Mouse (Mus musculus) left cerebral cortex, adult 11 months (tissue): ENCODE data around the gene Il11ra2.
"Not testable (repeated sequence)": the region's sequence is repeated elsewhere in the genome, so short reads cannot be mapped to it uniquely, and the experiment has no call there.

Experiments used
- DNase-seq: peaks from one replicate; pipeline ENCODE4 v3.0.0; 2022; ENCODE audit warnings: low spot score

Gene Il11ra2

DNA sequence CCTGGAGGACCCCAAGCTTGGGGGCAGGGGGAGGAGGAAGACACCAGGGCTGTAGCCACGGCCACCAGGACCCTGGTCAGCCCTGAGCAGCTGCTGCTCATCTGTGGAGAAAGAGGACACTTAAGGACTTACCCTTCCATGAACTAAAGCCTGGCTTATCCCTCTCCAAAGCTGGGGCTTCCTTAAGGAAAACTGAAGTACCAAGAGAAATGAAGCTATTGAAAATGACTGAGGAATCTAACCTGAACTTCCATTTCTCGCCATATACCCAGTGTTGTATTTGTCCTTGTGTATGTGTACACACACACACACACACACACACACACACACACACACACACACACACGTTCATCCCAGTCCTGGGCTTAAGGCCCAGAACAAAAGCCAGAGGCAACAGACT lies at the start of gene Il11ra2:
Gene Il11ra2, minus strand, starts transcription at position 101 of the 400 bp plus-strand sequence.
- not testable (repeated sequence) for DNase-seq

DNA sequence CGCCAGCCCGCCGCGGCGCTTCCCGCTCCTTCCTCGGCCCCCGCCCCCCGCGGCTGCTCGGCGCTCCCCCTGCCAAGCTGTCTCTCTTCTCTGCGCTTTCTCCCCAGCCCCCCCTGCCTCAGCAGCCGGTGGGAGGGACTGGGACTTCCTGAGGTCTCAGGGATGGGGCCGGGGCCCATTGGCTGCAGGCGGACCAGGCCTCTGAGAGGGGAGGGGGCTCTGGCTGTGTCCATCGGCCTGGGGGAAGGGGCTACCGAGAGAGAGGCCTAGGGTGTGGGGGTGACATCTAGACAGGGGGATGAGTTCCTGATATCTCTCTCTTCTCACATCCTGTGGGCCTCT lies 20.5 kb upstream of the Il11ra2 start:
- not testable (repeated sequence) for DNase-seq

GRCm38 (mm10) chr4:42681473-42682182 lies 19.9 kb upstream of the Il11ra2 start:
- DNase-seq = not testable (repeated sequence)

DNA sequence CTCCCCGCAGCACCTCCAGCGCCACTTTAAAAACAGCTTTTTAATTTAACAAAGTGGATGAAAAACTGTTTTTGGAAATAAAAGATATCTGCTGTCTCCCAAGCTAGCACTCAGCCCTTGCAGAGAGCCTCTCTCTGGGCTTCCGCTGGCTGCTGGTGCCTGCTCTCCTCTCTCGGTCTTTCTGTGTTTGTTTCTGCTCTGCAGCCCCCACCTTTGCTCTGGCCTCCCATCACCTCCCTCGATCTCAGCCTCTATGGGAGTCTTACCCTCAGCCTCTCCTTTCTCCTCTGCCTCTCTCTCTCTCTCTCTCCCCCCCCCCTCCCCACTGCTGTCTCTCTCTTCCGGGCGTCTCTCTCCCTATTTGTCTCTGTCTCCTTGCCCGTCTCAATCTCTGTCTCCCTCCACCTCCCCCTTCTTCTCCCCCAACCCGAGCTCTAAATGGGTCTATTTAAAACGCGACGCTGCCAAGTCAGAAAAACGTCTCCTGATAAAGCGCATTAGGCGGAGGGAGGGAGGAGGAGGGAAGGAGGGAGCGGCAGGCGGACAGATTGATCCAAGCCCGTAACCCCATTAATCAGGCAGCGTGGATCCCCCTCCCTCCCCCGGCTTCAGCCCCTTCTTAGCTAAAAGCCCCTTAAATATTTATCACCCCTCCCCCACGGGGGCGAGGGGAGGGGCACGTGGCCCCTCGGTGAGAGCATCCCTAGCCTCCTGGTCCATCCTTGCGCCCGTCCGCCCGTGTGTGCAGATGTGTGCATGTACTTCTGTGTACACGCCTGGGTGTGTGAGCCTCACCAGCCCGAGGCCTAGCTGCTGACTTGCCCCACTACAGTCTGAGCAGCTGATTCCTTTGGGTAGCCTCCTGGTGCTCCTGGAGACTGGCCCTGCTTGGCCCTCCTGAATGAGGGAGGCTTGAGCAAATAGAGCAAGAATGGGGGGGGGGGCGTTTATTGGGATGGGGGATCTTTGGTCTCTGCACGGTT lies 19.0 kb upstream of the Il11ra2 start:
- DNase-seq = not testable (repeated sequence)

DNA sequence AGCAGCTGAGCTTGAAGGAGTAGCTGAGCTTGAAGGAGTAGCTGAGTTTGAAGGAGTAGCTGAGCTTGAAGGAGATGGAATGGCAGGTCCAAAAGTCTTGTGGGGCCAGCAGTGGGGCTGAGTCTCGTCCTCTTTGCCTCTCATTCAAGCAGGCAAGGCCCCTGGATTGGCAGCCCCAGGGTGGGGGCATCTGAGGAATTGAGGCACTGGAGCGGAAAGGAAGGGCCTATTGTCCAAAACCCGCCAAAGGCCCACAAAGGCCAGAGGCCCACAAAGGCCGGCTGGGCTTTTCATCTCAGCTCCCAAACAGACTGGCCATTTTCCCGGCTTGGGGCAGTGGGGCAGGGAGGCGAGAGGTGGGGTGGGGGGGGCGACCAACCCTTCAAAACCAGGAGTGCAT lies 17.7 kb upstream of the Il11ra2 start:
- not testable (repeated sequence) for DNase-seq

- not testable (repeated sequence) for DNase-seq
These were observed 13.7 kb upstream of the Il11ra2 start for GRCm38 (mm10) chr4:42675415-42675814.

- DNase-seq = not testable (repeated sequence)
These were observed 6.7 kb downstream of the Il11ra2 start, which contains the start of gene Ccl27b for GRCm38 (mm10) chr4:42654951-42655350. Gene Ccl27b, plus strand, starts transcription at chr4:42655251.

DNA sequence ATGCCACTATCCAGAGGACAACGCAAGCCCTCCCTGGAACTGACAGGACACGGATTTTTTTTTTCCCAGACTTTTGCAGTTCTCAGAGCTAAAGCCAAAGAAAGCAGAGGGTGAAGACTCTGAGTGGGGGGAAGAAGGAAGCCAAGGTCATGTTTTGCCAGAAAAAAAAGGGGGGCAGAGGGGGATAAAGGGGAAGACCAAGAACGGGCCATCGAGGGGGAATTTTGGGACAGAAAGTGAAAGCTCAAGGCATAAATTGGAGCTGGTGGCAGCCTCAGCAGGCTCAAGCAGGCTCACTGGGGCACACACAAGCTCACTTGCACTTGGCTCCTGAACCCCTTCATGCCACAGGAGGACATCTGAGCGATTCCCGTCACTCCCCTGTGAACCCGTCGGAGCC lies 32.3 kb downstream of the Il11ra2 start, which contains the start of gene Gm2564:
Gene Gm2564, plus strand, starts transcription at position 301 of the 400 bp plus-strand sequence.
- DNase-seq = not testable (repeated sequence)

- not testable (repeated sequence) for DNase-seq
These were observed 49.8 kb downstream of the Il11ra2 start, which contains the start of gene Gm10591 for GRCm38 (mm10) chr4:42611895-42612294. Gene Gm10591, plus strand, starts transcription at chr4:42612195.
